Mouse (Mus musculus) erythroblast, embryonic 14.5 days (primary cell): ENCODE results near the gene Znrf4. TPM values are rescaled to one million over a fixed set of nuclear protein-coding genes. Genes with fewer than 3 reads are reported as not detected.

ENCODE experiments used
- H3K27me3 ChIP-seq: 2 replicates; pipeline ENCODE4 v1.6.1; 2012; ENCODE audit warnings: inconsistent platforms; ENCODE audit not compliant: control insufficient read depth
- H3K36me3 ChIP-seq: 2 replicates; pipeline ENCODE4 v1.6.1; 2012; ENCODE audit warnings: mild to moderate bottlenecking, inconsistent platforms; ENCODE audit not compliant: control insufficient read depth
- H3K4me1 ChIP-seq: 2 replicates; pipeline ENCODE4 v1.6.1; 2012; ENCODE audit warnings: inconsistent platforms; ENCODE audit not compliant: control insufficient read depth
- H3K4me3 ChIP-seq: replicated peaks from 2 replicates; pipeline ENCODE3; 2012; ENCODE audit warnings: moderate library complexity, mild to moderate bottlenecking, inconsistent platforms
- H3K9me3 ChIP-seq: 2 replicates; pipeline ENCODE4 v1.6.1; 2012; ENCODE audit warnings: low read length, inconsistent platforms, mixed read lengths; ENCODE audit not compliant: control insufficient read depth
- GATA1 ChIP-seq: IDR thresholded peaks from 2 replicates; pipeline ENCODE4 v1.6.1; 2012; ENCODE audit warnings: low read length, inconsistent platforms, mixed read lengths
- TAL1 ChIP-seq: IDR thresholded peaks from 3 replicates; pipeline ENCODE4 v1.6.1; 2012; ENCODE audit warnings: low read length, inconsistent platforms, mixed read lengths
- polyA plus RNA-seq: library from polyadenylated mRNA; stranded (reverse); fragments of >175 nt; gene quantifications from 2 replicates; pipeline ENCODE4 v1.2.3, GENCODE M21; 2012

Gene Znrf4
- not detected in 2 replicates for polyA plus RNA-seq

DNA sequence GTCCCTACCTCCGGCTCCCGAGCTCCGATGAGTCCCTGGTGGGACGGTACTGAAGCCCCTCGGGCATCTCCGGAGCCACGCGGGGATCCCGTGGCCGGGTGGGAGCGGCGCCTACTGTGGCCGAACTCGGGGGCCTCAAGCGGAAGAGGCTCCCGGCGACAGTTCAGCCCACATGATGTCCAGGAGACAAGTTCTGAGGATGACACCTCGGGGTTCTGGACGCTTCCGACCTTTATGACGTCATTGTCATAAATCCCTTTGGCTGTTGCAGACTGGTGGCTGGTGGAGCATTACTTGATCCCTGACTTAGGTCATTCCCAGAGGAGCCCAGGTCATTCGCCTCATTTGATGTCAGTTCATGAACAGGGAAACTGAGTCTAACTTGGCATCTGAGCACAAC is at the start of gene Znrf4:
TSS of gene Znrf4 (minus strand) at position 122 of the 400 bp plus-strand sequence.
- peaks cover 77% of the 10 kb centered on the region for H3K27me3 ChIP-seq
- H3K4me1 ChIP-seq = peaks cover 6% of the 10 kb centered on the region
- H3K36me3 ChIP-seq = no peaks in the 10 kb centered on the region
- H3K9me3 ChIP-seq = peaks cover 18% of the 10 kb centered on the region
- TF ChIP-seq GATA1 = no peak
- no peak for TF ChIP-seq TAL1
- no peak within 1 kb of the TSS for H3K4me3 ChIP-seq

DNA sequence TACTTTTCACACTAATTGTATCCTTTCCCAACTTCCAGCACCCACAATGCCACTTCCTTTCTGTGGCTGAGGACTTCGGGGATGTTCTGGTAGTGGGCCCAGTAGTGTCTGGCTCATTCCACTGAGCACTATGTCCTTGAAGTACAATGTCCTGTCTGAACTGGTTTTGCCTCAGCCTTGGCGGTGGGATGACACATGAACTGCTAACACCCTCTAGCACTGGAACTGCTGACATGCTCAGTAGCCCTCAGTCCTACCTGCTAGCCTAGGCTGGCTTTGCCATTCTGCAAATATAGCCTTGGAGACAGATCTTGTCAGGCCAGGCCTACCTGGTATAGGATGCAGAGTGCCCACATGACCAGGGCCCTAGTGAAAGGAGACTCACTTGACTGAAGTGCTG is 49.6 kb upstream of the Znrf4 start:
- H3K27me3 ChIP-seq = no peaks in the 10 kb centered on the region
- no peaks in the 10 kb centered on the region; the same call in 1 of the 2 replicates for H3K4me1 ChIP-seq
- no peak overlapping the region for H3K4me3 ChIP-seq
- TF ChIP-seq TAL1 = no peak
- TF ChIP-seq GATA1 = no peak
- H3K36me3 ChIP-seq = peaks cover 66% of the 10 kb centered on the region
- H3K9me3 ChIP-seq = no peaks in the 10 kb centered on the region

DNA sequence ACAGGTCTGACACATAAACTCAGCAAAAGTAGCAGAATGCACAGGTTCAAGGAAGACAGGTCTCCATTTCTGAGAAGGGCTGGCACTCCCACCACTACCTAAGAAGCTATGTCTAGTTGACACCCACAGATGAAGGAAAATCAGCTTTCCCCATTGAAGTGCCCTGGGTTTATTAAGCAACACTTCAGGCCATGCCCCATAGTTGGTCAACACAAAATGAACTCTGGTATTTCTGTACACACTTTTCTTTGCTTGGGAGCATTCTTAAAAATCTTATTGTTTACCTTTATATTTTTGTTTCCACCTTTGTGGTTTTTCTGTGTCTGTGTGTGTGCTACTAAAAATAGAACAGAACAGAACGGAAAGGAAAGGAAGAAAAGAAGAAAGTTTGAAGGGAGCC is 47.9 kb upstream of the Znrf4 start:
- TF ChIP-seq GATA1 = no peak
- TF ChIP-seq TAL1 = no peak
- Histone ChIP-seq H3K27me3 (no peaks in the 10 kb centered on the region), H3K36me3 (peaks cover 48% of the 10 kb centered on the region), H3K4me1 (no peaks in the 10 kb centered on the region; the same call in 1 of the 2 replicates), H3K4me3 (no peak overlapping the region), H3K9me3 (no peaks in the 10 kb centered on the region)

DNA sequence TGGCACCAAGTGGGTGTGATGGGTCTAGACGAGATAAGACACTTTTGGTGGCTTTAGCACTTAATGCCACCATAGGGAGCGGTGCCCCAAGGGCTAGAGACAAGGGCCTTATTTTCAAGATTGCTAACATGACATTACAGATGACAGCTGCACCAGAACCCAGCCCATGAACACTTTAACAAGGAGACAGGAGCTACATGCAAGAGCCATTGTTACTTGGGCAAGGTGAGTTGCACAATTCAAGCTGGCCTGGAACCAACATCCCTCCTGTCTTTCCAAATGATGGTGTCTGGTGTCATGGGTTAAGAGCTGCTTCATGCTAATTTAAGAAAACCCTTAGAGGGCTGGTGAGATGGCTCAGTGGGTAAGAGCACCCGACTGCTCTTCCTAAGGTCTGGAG is 47.2 kb upstream of the Znrf4 start:
- H3K27me3 ChIP-seq = no peaks in the 10 kb centered on the region
- no peaks in the 10 kb centered on the region; the same call in 1 of the 2 replicates for H3K4me1 ChIP-seq
- H3K36me3 ChIP-seq = peaks cover 41% of the 10 kb centered on the region
- TF ChIP-seq TAL1 = no peak
- TF ChIP-seq GATA1 = no peak
- no peak overlapping the region for H3K4me3 ChIP-seq
- no peaks in the 10 kb centered on the region for H3K9me3 ChIP-seq

DNA sequence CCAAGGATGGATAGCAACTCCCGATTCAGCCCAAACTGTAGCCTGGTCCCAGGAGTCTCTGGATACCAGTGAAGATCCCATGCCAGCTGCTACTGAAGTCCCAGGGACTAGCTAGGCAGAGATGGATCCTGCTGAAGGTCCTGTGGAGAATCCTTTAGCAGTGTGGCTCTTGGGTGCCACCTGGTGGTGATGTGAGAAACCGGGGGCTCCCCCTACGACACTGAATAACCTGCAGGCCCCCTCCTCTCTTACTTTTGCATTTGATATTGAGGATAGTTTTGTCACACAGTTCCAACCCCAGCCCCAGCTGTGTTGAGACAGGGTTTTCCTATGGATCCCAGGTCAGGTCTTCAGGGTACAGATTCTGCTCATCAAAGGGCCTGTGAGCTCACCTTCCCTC is 46.2 kb upstream of the Znrf4 start:
- peaks cover 2% of the 10 kb centered on the region; the same call in 1 of the 2 replicates for H3K4me1 ChIP-seq
- peaks cover 32% of the 10 kb centered on the region for H3K36me3 ChIP-seq
- H3K4me3 ChIP-seq = no peak overlapping the region
- no peak for TF ChIP-seq TAL1
- no peak for TF ChIP-seq GATA1
- no peaks in the 10 kb centered on the region for H3K9me3 ChIP-seq
- H3K27me3 ChIP-seq = peaks cover 2% of the 10 kb centered on the region; the same call in 1 of the 2 replicates

DNA sequence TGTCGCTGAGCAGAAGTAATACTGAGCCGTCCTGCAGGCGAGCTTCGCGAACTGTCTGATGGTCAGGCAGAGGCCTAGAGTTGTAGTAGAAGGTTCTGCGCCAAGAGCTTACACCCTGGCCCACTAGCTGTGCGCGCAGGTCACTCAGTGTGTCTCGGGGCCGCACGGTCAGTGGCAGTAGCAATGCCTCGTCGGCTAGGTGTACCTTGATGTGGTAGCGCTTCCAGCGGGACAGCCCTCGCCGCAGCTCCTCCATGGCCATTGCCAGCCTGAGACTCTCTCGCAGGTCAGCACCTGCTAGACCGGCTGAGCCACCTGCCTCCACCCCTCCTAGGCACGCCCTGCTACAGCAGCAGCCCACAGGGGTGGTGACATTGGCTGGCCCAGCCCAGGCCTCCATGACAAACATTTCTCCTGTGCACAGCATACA is 41.9 kb upstream of the Znrf4 start, which contains the start of gene Gm20219:
TSS of gene Gm20219 (minus strand) at position 266 of the 430 bp plus-strand sequence.
- Histone ChIP-seq H3K36me3 (no peaks in the 10 kb centered on the region), H3K4me3 (no peak within 1 kb of the TSS), H3K27me3 (peaks cover 2% of the 10 kb centered on the region; the same call in 1 of the 2 replicates), H3K4me1 (peaks cover 2% of the 10 kb centered on the region; the same call in 1 of the 2 replicates), H3K9me3 (no peaks in the 10 kb centered on the region)
- TF ChIP-seq TAL1 = no peak
- TF ChIP-seq GATA1 = no peak

DNA sequence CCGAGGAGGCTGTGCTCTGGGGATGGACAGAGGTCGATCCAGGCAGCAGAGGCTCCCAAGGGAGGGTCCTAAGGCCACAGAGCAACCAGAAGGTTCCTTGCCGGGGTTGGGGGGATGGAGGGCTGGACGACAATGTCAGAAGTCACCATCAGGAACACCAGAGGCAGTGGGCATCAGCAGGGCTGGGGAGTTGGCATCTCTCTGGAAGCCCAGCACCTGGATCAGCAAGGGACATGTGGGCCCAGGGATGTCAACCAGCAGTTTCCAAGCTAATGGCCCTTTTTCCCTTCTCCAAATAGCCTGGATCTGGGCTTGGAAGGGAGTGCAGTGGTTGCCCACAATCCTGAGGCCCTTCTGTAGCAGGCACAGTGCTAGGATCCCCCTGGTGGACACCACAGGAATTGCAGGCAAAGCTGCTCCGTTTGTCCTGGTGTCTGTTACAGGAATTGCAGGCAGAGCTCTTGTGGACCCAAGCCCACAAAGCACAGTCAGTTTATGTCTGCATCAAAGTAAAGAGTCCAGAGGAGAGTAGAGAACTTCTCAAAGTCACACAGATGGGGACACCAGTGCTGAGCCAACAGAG is 40.6 kb upstream of the Znrf4 start:
- Histone ChIP-seq H3K4me1 (peaks cover 2% of the 10 kb centered on the region; the same call in 1 of the 2 replicates), H3K27me3 (peaks cover 2% of the 10 kb centered on the region; the same call in 1 of the 2 replicates), H3K36me3 (no peaks in the 10 kb centered on the region), H3K4me3 (no peak overlapping the region), H3K9me3 (no peaks in the 10 kb centered on the region)
- TF ChIP-seq GATA1 = no peak
- TF ChIP-seq TAL1 = no peak

DNA sequence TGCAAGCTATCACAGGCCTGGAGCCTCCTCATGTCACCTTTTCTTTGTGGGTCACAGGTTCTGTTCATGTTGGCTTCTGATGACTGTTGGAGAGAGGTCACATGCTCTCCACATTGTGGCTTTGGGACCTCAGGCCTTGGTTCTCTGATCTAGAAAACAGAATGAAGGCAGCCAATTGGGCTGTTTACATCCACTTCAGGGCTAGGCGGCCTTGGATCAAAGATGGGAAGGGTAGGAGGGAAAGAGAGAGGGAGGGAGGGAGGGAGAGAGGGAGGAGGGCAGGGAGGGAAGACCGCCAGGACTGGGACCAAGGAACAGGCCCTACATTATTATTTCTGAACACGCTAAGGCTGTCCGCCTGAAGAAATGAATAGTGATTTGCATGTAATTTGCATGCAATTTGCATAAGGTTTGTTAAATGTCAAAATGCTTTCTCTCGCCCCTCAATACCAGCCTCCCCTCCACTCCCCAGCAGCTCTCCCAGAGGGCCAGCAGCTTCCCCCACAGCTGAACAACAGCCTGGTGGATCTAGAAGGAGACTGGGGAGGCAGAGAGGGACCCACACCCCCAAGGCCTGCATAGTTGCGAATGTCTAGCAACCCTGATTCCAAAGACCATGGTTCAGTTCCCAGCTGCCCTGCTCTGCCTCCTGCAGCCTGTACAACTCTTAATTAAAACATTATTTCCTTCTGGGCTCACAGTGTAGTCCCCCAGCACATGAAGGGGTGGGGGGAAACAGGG is 39.8 kb upstream of the Znrf4 start:
- Histone ChIP-seq H3K36me3 (no peaks in the 10 kb centered on the region), H3K4me3 (no peak overlapping the region), H3K27me3 (peaks cover 2% of the 10 kb centered on the region; the same call in 1 of the 2 replicates), H3K4me1 (peaks cover 2% of the 10 kb centered on the region; the same call in 1 of the 2 replicates), H3K9me3 (no peaks in the 10 kb centered on the region)
- TF ChIP-seq GATA1 = no peak
- TF ChIP-seq TAL1 = no peak

DNA sequence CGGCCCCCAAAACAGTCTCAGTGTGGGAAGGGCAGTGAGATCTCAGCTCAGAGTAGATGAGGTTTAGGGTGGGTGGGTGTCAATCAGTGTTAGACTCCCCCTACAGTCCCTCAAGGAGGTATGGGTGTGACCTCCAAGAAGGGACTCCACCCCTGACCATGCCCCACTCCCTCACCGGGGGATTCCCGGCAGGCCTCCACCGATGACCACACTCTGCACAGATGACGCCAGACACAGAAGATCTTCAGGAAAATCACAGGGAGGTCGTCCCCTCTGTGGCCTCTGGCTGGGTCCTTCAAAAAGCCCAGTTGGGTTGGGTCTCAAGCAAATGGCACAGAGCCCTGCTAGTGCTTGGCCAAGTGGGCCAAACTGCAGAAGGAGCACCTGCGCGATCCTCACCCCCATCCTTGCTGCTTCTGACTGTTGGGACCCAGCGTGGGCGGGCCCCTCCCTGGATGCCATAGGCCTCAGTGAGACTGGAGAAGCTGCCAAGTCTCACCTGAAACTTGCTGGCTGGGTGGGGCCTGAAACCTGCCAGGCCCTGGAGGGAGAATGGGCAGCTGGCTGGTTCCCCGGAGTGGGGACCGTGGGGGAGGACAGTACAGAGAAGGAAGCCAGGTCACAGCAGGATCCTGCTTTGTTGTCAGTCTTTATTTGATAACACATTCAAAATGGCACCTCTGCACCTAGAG is 38.7 kb upstream of the Znrf4 start:
- peaks cover 6% of the 10 kb centered on the region for H3K4me1 ChIP-seq
- no peaks in the 10 kb centered on the region for H3K36me3 ChIP-seq
- no peaks in the 10 kb centered on the region for H3K9me3 ChIP-seq
- no peak overlapping the region for H3K4me3 ChIP-seq
- peaks cover 2% of the 10 kb centered on the region; the same call in 1 of the 2 replicates for H3K27me3 ChIP-seq
- TF ChIP-seq GATA1 (no peak), TAL1 (no peak)
